Comparison of ENCODE assay signal across 35 mouse cellular contexts in the genomic region with DNA sequence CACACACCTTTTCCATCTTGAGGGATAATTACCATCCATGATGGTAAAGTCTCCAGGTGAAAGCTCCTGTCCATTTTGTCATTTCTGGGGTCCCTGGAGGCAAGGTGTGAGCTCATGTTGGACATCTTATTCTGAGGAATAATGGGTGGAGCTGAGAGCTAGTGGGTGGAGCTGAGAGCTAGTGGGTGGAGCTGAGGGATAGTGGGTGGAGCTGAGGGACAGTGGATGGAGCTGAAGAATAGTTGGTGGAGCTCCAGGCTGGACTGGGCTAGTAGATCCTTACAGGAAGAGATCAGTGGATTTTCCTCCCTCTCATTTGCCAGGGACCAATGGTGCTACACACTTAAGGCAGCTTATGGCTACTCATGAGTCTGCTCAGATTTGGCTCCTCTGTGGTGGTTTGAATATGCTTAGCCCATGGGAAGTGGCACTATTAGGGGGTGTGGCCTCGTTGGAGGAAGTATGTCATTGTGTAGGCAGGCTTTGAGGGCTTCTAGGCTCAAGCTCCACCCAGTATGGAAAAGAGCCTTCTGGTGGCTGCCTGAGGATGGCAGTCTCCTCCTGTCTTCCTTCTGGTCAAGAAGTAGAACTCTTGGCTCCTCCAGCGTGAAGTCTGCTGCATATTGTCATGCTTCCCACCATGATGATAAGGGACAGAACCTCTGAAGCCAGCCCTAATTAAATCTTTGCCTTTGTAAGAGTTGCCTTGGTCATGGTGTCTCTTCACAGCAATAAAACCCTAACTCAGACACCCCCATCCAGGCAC.
DNase-seq lines count a peak whose midpoint lies in the region; ATAC-seq and TF ChIP-seq lines count a peak whose summit lies in the region.
"Had no signal": no experiment of that assay in that cellular context is flagged by ENCODE, and none has a peak within 500 bp of the region (broad histone marks: within the 10 kb centered on the region; RNA-seq: fewer than 3 reads in every experiment).

No protein-coding gene starts in this region.

- H3K27me3 ChIP-seq in liver, postnatal 0 days (ENCODE audit: insufficient read depth, low read length) = no peaks in the 10 kb centered on the region
- H3K27me3 ChIP-seq in liver, embryonic 13.5 days = no peaks in the 10 kb centered on the region
- H3K27me3 ChIP-seq: embryonic facial prominence, embryonic 15.5 days; hindbrain, embryonic 13.5 days; kidney, embryonic 15.5 days; limb, embryonic 12.5 days; midbrain, embryonic 12.5 days; neural tube, embryonic 12.5 days; Patski had no signal

- H3K4me3 ChIP-seq in liver, postnatal 0 days (ENCODE audit: low read depth, low read length) = no peak overlapping the region
- H3K4me3 ChIP-seq in liver, embryonic 13.5 days (replicated peaks) = no peak overlapping the region
- H3K4me3 ChIP-seq: embryonic facial prominence, embryonic 10.5 days; embryonic facial prominence, embryonic 15.5 days; heart, embryonic 10.5 days; hindbrain, embryonic 13.5 days; kidney, embryonic 15.5 days; limb, embryonic 12.5 days; megakaryocyte, embryonic 14.5 days; midbrain, embryonic 12.5 days; myocyte; neural tube, embryonic 12.5 days had no signal

- 65% methylated on average over 2 of the region's 2 CpGs for WGBS in liver, postnatal 0 days (ENCODE audit: insufficient replicate concordance)
- 60% methylated on average over 2 of the region's 2 CpGs for WGBS in liver, embryonic 13.5 days (ENCODE audit: insufficient replicate concordance)

- H3K9me3 ChIP-seq in liver, postnatal 0 days (ENCODE audit: low read length) = no peaks in the 10 kb centered on the region
- no peaks in the 10 kb centered on the region for H3K9me3 ChIP-seq in liver, embryonic 13.5 days (replicated peaks)
- H3K9me3 ChIP-seq: embryonic facial prominence, embryonic 10.5 days; embryonic facial prominence, embryonic 15.5 days; heart, embryonic 10.5 days; hindbrain, embryonic 13.5 days; kidney, embryonic 15.5 days; limb, embryonic 12.5 days; midbrain, embryonic 12.5 days; neural tube, embryonic 12.5 days had no signal

- no peak overlapping the region for H3K9ac ChIP-seq in liver, postnatal 0 days (replicated peaks)
- H3K9ac ChIP-seq in liver, embryonic 13.5 days = no peak overlapping the region
- H3K9ac ChIP-seq: embryonic facial prominence, embryonic 15.5 days; hindbrain, embryonic 13.5 days; kidney, embryonic 15.5 days; limb, embryonic 12.5 days; midbrain, embryonic 12.5 days; neural tube, embryonic 12.5 days had no signal

- DNase-seq in liver = peak; percentile 61
- no peak for DNase-seq in liver, postnatal 0 days
- peak; percentile 84 for DNase-seq in ZHBTc4 (ENCODE audit: low read depth, low spot score)
- DNase-seq in liver, embryonic 13.5 days = peak; percentile 48
- no peak for DNase-seq in cerebellum, adult 9-11 months
- no peak for DNase-seq in right cerebral cortex, postnatal 10 days (ENCODE audit: low spot score in 2 of 2)
- no peak for DNase-seq in adrenal gland, postnatal 36 days
- DNase-seq: adrenal gland, adult 2 months; cerebellum, adult 2 months; cerebellum, postnatal 25 days; gastrocnemius, postnatal 25 days; heart, adult 11 months; heart, postnatal 4 days; kidney, adult 11 months; kidney, postnatal 25 days; lung, postnatal 36 days; right cerebral cortex, adult 18-20 months; right cerebral cortex, postnatal 4 days; thymus, adult 2 months; thymus, postnatal 4 days had no signal

- no peaks in the 10 kb centered on the region for H3K36me3 ChIP-seq in liver, postnatal 0 days (replicated peaks; ENCODE audit: insufficient read depth, low read length)
- no peaks in the 10 kb centered on the region; the same call in 1 of the 2 replicates for H3K36me3 ChIP-seq in liver, embryonic 13.5 days
- H3K36me3 ChIP-seq: embryonic facial prominence, embryonic 10.5 days; embryonic facial prominence, embryonic 15.5 days; heart, embryonic 10.5 days; hindbrain, embryonic 13.5 days; kidney, embryonic 15.5 days; limb, embryonic 12.5 days; midbrain, embryonic 12.5 days; neural tube, embryonic 12.5 days had no signal

- ATAC-seq in liver, postnatal 0 days = no peak
- ATAC-seq in liver, embryonic 13.5 days (ENCODE audit: low read depth) = peak; percentile 40
- ATAC-seq: activated CD4-positive, CD25-positive, alpha-beta regulatory T cell, adult 4 months; CD4-positive, CD25-positive, alpha-beta regulatory T cell, adult 4 months; forebrain, embryonic 14.5 days; Patski had no signal

- no peak overlapping the region for H3K4me2 ChIP-seq in liver, postnatal 0 days (ENCODE audit: low read depth, low read length)
- H3K4me2 ChIP-seq in liver, embryonic 13.5 days = no peak overlapping the region
- H3K4me2 ChIP-seq: embryonic facial prominence, embryonic 15.5 days; hindbrain, embryonic 13.5 days; kidney, embryonic 15.5 days; limb, embryonic 12.5 days; midbrain, embryonic 12.5 days; neural tube, embryonic 12.5 days had no signal

- H3K27ac ChIP-seq in liver, postnatal 0 days (ENCODE audit: low read depth) = no peak overlapping the region
- H3K27ac ChIP-seq in liver, embryonic 13.5 days = peak overlapping the region; percentile 88
- H3K27ac ChIP-seq: embryonic facial prominence, embryonic 10.5 days; embryonic facial prominence, embryonic 15.5 days; hindbrain, embryonic 13.5 days; kidney, embryonic 15.5 days; limb, embryonic 12.5 days; midbrain, embryonic 12.5 days; neural tube, embryonic 12.5 days; stomach, postnatal 0 days had no signal

- H3K4me1 ChIP-seq in liver, postnatal 0 days (ENCODE audit: insufficient read depth) = peaks cover 8% of the 10 kb centered on the region; the same call in 1 of the 2 replicates
- H3K4me1 ChIP-seq in liver, embryonic 13.5 days (replicated peaks) = peaks cover 75% of the 10 kb centered on the region
- H3K4me1 ChIP-seq: embryonic facial prominence, embryonic 15.5 days; hindbrain, embryonic 13.5 days; kidney, embryonic 15.5 days; limb, embryonic 12.5 days; megakaryocyte, embryonic 14.5 days; midbrain, embryonic 12.5 days; neural tube, embryonic 12.5 days had no signal

- no peak for TF ChIP-seq CTCF in liver, postnatal 0 days (IDR thresholded peaks at IDR 0.05; ENCODE audit: low read depth)

- no peak for TF ChIP-seq EP300 in liver, postnatal 0 days (IDR thresholded peaks at IDR 0.05; ENCODE audit: low read depth)

Comparison
In these comparisons a context has a peak if more than half of its experiments do, and no peak if none do; other contexts are left out.
1. DNase-seq: peak in liver (single experiment), ZHBTc4 (single experiment) and liver, embryonic 13.5 days (single experiment); none in liver, postnatal 0 days (single experiment), cerebellum, adult 9-11 months (single experiment), right cerebral cortex, postnatal 10 days (0 of 2) and adrenal gland, postnatal 36 days (0 of 2).